Mouse (Mus musculus) layer of hippocampus, adult 2 months (tissue): Measurements from ENCODE around the gene Eif5a. TPM values are rescaled to one million over a fixed set of nuclear protein-coding genes. Genes with fewer than 3 reads are reported as not detected.
A peak's percentile ranks its signal among the peaks of the same experiment; 100 is the strongest.

Source experiments
- DNase-seq, 2 experiments: peaks; one replicate each; pipeline ENCODE4 v3.0.0; 2022; ENCODE audit warnings: low spot score in 2 of 2
- H3K27ac ChIP-seq: fragments of 200-600 bp; 2 replicates; pipeline ENCODE4 v1.8.1; 2022
- H3K4me3 ChIP-seq: fragments of 200-600 bp; 2 replicates; pipeline ENCODE4 v1.8.1; 2022; ENCODE audit warnings: mild to moderate bottlenecking
- CTCF ChIP-seq: fragments of 200-600 bp; conservative IDR thresholded peaks from 2 replicates; pipeline ENCODE4 v1.8.1; 2022; ENCODE audit warnings: antibody characterized with exemption, mild to moderate bottlenecking, moderate library complexity
- total RNA-seq, 2 experiments: library from RNA; stranded (reverse); gene quantifications; 2 replicates each; pipeline ENCODE4 v1.2.3; 2021

The Eif5a gene
- total RNA-seq, 2 experiments from 2014 or later: 413 to 441 TPM

- H3K27ac ChIP-seq: no peak overlapping the region
- TF ChIP-seq CTCF: no peak
Observed at GRCm38 (mm10) chr11:69914917-69915430, 6.8 kb downstream of the Eif5a start.

GRCm38 (mm10) chr11:69914372-69914764 lies 7.4 kb downstream of the Eif5a start:
- TF ChIP-seq CTCF: no peak

More at GRCm38 (mm10) chr11:69914917-69915430, 6.8 kb downstream of the Eif5a start:
- no peak for DNase-seq
- peak overlapping the region; percentile 83 for H3K4me3 ChIP-seq

GRCm38 (mm10) chr11:69913554-69914371 lies 8.0 kb downstream of the Eif5a start, which contains the start of gene Gps2:
Gps2 (plus strand) TSS chr11:69913888.
- DNase-seq: peak; percentile 92 to 93
- H3K27ac ChIP-seq: peak within 1 kb of the TSS; percentile 99
- peak within 1 kb of the TSS; percentile 83 for H3K4me3 ChIP-seq
- no peak for TF ChIP-seq CTCF

More at GRCm38 (mm10) chr11:69914372-69914764, 7.4 kb downstream of the Eif5a start:
- peak overlapping the region; percentile 83 for H3K4me3 ChIP-seq
- DNase-seq: no peak
- H3K27ac ChIP-seq: peak overlapping the region; percentile 99

GRCm38 (mm10) chr11:69912716-69913530 lies 8.8 kb downstream of the Eif5a start:
- Histone ChIP-seq H3K4me3 (peak overlapping the region; percentile 83), H3K27ac (peak overlapping the region; percentile 99)
- TF ChIP-seq CTCF: no peak
- DNase-seq: no peak

GRCm38 (mm10) chr11:69911701-69912100 lies 10.1 kb downstream of the Eif5a start:
- no peak for TF ChIP-seq CTCF
- Histone ChIP-seq H3K27ac (no peak overlapping the region), H3K4me3 (no peak overlapping the region)
- DNase-seq: no peak

GRCm38 (mm10) chr11:69910781-69911560 lies 10.8 kb downstream of the Eif5a start:
- Histone ChIP-seq H3K4me3 (no peak overlapping the region), H3K27ac (no peak overlapping the region)
- DNase-seq: no peak
- no peak for TF ChIP-seq CTCF

- Histone ChIP-seq H3K27ac (no peak overlapping the region), H3K4me3 (no peak overlapping the region)
- no peak for TF ChIP-seq CTCF
- DNase-seq: no peak
Observed at GRCm38 (mm10) chr11:69910177-69910576, 11.6 kb downstream of the Eif5a start.

- Histone ChIP-seq H3K4me3 (no peak overlapping the region), H3K27ac (no peak overlapping the region)
- TF ChIP-seq CTCF: no peak
- DNase-seq: no peak
Observed at GRCm38 (mm10) chr11:69909174-69909573, 12.6 kb downstream of the Eif5a start.

- DNase-seq: no peak
- no peak overlapping the region for H3K27ac ChIP-seq
- H3K4me3 ChIP-seq: no peak overlapping the region
- TF ChIP-seq CTCF: no peak
Observed at GRCm38 (mm10) chr11:69908645-69909044, 13.1 kb downstream of the Eif5a start.

GRCm38 (mm10) chr11:69904311-69904710 lies 17.4 kb downstream of the Eif5a start:
- DNase-seq: no peak
- Histone ChIP-seq H3K4me3 (no peak overlapping the region), H3K27ac (no peak overlapping the region)
- no peak for TF ChIP-seq CTCF

GRCm38 (mm10) chr11:69902972-69903371 lies 18.8 kb downstream of the Eif5a start:
- no peak for DNase-seq
- no peak overlapping the region for H3K27ac ChIP-seq
- TF ChIP-seq CTCF: no peak
- peak overlapping the region; percentile 72; the same call in 1 of the 2 replicates for H3K4me3 ChIP-seq

GRCm38 (mm10) chr11:69901993-69902392 lies 19.8 kb downstream of the Eif5a start:
- TF ChIP-seq CTCF: no peak
- H3K27ac ChIP-seq: peak overlapping the region; percentile 94
- no peak for DNase-seq
- H3K4me3 ChIP-seq: peak overlapping the region; percentile 72

- Histone ChIP-seq H3K4me3 (peak overlapping the region; percentile 72), H3K27ac (peak overlapping the region; percentile 94)
- DNase-seq: peak; percentile 95 to 98
- no peak for TF ChIP-seq CTCF
Observed at GRCm38 (mm10) chr11:69901406-69901846, 20.3 kb downstream of the Eif5a start.
